Mouse (Mus musculus): ENCODE results near the gene Rprd1b. TPM values are rescaled to one million over a fixed set of nuclear protein-coding genes. Genes with fewer than 3 reads are reported as not detected.

Gene Rprd1b
- polyA plus RNA-seq, 2 experiments: 14.1 to 21.6 TPM

DNA sequence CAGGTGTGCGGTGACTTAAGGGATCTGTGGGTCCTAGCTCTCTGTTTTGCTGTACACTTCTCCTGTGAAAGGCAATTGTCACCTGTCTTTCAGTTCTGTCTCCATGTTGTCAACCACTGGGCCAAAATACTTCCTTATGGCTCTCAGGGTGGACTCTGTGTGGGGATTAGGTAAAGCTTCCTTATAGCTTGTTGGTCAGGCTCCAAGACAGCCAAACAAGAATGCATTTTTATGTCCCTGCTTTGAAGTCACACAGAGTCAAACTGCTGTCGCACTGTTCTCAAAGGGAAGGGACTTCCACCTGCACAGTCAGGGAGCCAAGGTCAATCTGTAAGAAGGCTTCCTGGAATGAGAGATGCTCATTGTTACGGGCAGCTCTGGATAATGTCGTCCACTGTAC lies 149.8 kb downstream of the Rprd1b start:
- WGBS (ENCODE audit: insufficient replicate concordance): 75% methylated on average over 4 of the region's 4 CpGs
- no peak for ATAC-seq (ENCODE audit: insufficient read depth)
- no peak overlapping the region for H3K9ac ChIP-seq (replicated peaks)
- H3K4me1 ChIP-seq (replicated peaks; ENCODE audit: control insufficient read depth in 2 of 2, insufficient read depth in 2 of 2, low read length in 1 of 2): peaks cover 0 to 39% of the 10 kb centered on the region in 2 experiments; a peak in 2 of 4 replicates
- no peak for DNase-seq (ENCODE audit: low read depth in 3 of 3, low spot score in 3 of 3)
- H3K4me2 ChIP-seq (ENCODE audit: low read depth): no peak overlapping the region
- no peak overlapping the region for H3K27ac ChIP-seq
- no peak overlapping the region for H3K4me3 ChIP-seq (ENCODE audit: insufficient read depth in 1 of 2, low read depth in 2 of 2, low read length in 2 of 2)
- H3K27me3 ChIP-seq (ENCODE audit: control insufficient read depth, insufficient read depth, low read length): no peaks in the 10 kb centered on the region; the same call in 1 of the 2 replicates
- no peak for TF ChIP-seq CTCF (IDR thresholded peaks at IDR 0.05; ENCODE audit: low read depth)
- TF ChIP-seq EP300 (IDR thresholded peaks at IDR 0.05; ENCODE audit: low read depth): no peak
- H3K36me3 ChIP-seq (replicated peaks; ENCODE audit: control insufficient read depth, insufficient read depth, low read depth): no peaks in the 10 kb centered on the region
- H3K9me3 ChIP-seq (ENCODE audit: control insufficient read depth, low read length): no peaks in the 10 kb centered on the region

DNA sequence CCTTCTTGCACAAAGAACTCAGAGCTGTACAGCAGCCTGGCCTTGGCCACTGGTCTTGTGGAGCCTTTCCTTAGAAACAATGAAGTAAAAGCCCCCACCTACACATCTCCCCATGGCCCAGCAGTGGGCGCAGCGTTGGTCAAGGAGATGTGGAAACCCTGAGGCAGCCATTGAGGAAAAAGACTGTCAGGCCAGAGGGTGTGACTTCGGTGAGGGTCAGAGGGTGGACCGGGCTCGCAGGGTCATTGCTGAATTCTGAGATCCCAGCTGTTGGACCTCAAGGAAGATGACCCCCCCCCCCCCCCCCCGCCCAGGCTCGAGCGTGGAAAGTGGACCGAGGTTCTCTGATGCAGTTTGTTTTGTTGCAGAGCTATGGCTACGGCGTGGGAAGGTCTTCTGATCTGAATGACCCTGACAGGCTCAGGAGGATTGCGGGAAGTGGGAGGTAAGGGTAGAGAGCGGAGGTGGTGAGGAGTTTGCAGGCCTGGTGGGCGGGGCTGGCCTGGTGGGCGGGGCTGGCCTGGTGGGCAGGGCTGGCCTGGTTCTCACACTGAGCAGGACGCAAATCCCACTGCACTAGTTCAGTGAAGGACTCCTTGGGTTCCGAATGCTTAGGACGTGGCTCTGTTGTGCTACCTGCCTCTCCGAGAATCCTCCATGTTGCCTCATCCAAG lies 150.5 kb downstream of the Rprd1b start:
- no peak for DNase-seq (ENCODE audit: low read depth in 3 of 3, low spot score in 3 of 3)

DNA sequence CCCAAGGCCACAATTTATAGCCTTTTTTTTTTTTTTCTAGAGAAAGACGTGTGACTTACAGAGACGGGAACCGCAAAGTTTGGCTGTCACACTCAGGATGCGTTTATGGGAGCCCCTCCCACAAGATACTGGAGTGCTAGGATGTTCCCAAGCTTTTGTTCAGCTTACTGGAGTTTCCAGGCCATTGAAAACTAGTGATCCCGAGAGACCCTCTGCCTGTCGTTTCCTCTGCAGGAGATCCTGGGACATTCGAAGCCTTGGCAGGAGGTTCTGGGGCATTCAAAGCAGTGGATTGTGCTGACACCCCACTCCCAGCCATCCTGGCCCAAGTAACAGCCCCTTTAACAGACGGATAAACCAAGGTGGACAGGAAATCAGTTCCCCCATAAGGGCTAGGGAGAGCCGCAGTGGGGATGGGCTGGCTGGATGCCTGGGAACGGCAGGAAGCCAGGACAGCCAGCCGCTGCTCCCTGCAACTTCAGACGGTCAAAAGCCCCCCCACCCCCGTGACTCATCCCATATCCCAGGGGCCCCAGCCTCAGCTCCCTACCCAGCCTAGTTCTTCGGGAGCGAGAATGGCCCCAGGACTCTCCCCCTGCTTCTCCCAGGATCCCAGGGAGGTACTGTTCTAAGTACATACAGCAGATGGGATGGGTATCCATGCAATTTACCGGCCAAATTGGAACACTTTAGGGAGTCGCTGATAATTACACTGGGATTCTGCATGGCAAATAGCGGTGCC lies 151.2 kb downstream of the Rprd1b start:
- ATAC-seq (ENCODE audit: insufficient read depth): no peak
- no peak overlapping the region for H3K9ac ChIP-seq (replicated peaks)
- H3K36me3 ChIP-seq (replicated peaks; ENCODE audit: control insufficient read depth, insufficient read depth, low read depth): no peaks in the 10 kb centered on the region
- no peak for DNase-seq (ENCODE audit: low read depth in 3 of 3, low spot score in 3 of 3)
- WGBS (ENCODE audit: insufficient replicate concordance): 29% methylated on average over 18 of the region's 18 CpGs
- H3K27me3 ChIP-seq (ENCODE audit: control insufficient read depth, insufficient read depth, low read length): no peaks in the 10 kb centered on the region; the same call in 1 of the 2 replicates
- no peaks in the 10 kb centered on the region for H3K9me3 ChIP-seq (ENCODE audit: control insufficient read depth, low read length)
- H3K4me2 ChIP-seq (ENCODE audit: low read depth): peak overlapping the region; percentile 59
- H3K4me1 ChIP-seq (replicated peaks; ENCODE audit: control insufficient read depth in 2 of 2, insufficient read depth in 2 of 2, low read length in 1 of 2): peaks cover 0 to 35% of the 10 kb centered on the region in 2 experiments; a peak in 2 of 4 replicates
- no peak overlapping the region for H3K27ac ChIP-seq
- TF ChIP-seq CTCF (IDR thresholded peaks at IDR 0.05; ENCODE audit: low read depth): no peak
- no peak for TF ChIP-seq EP300 (IDR thresholded peaks at IDR 0.05; ENCODE audit: low read depth)
- H3K4me3 ChIP-seq (ENCODE audit: insufficient read depth in 1 of 2, low read depth in 2 of 2, low read length in 2 of 2): peak overlapping the region; percentile 26 to 44; a peak in 3 of 4 replicates

More for the DNA sequence above, 150.5 kb downstream of the Rprd1b start:
- Histone ChIP-seq H3K4me3 (ENCODE audit: insufficient read depth in 1 of 2, low read depth in 2 of 2, low read length in 2 of 2) (peak overlapping the region; percentile 26 to 44; a peak in 3 of 4 replicates), H3K9ac (replicated peaks) (no peak overlapping the region), H3K4me2 (ENCODE audit: low read depth) (peak overlapping the region; percentile 59), H3K27ac (no peak overlapping the region), H3K27me3 (ENCODE audit: control insufficient read depth, insufficient read depth, low read length) (no peaks in the 10 kb centered on the region; the same call in 1 of the 2 replicates), H3K9me3 (ENCODE audit: control insufficient read depth, low read length) (no peaks in the 10 kb centered on the region), H3K36me3 (replicated peaks; ENCODE audit: control insufficient read depth, insufficient read depth, low read depth) (no peaks in the 10 kb centered on the region), H3K4me1 (replicated peaks; ENCODE audit: control insufficient read depth in 2 of 2, insufficient read depth in 2 of 2, low read length in 1 of 2) (peaks cover 0 to 39% of the 10 kb centered on the region in 2 experiments; a peak in 2 of 4 replicates)
- 11% methylated on average over 15 of the region's 19 CpGs for WGBS (ENCODE audit: insufficient replicate concordance)
- peak; percentile 47 for ATAC-seq (ENCODE audit: insufficient read depth)
- TF ChIP-seq EP300 (IDR thresholded peaks at IDR 0.05; ENCODE audit: low read depth): no peak
- TF ChIP-seq CTCF (IDR thresholded peaks at IDR 0.05; ENCODE audit: low read depth): no peak

DNA sequence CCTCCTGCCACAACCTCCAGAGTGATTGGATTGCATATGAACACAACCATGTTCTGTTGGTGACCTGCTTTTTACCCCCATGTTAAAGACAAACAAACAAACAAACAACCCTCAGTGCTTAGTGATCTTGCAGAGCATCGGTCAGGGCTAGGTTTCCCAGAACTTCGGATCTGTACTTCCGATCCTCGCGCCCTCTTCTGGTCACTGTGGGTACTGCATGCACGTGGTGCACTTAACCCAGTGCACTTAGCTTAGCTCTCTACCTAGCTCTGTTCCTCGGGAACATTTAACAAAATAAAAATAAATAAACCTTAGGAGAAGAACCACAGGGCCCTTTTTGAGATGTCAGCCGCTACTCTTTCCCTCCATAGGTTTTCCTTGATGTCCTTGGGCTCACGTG lies 152.5 kb downstream of the Rprd1b start:
- Histone ChIP-seq H3K4me2 (ENCODE audit: low read depth) (no peak overlapping the region), H3K27me3 (ENCODE audit: control insufficient read depth, insufficient read depth, low read length) (no peaks in the 10 kb centered on the region), H3K4me1 (replicated peaks; ENCODE audit: control insufficient read depth in 2 of 2, insufficient read depth in 2 of 2, low read length in 1 of 2) (peaks cover 0 to 24% of the 10 kb centered on the region in 2 experiments; a peak in 2 of 4 replicates), H3K27ac (no peak overlapping the region), H3K36me3 (replicated peaks; ENCODE audit: control insufficient read depth, insufficient read depth, low read depth) (no peaks in the 10 kb centered on the region), H3K9me3 (ENCODE audit: control insufficient read depth, low read length) (no peaks in the 10 kb centered on the region), H3K4me3 (ENCODE audit: insufficient read depth in 1 of 2, low read depth in 2 of 2, low read length in 2 of 2) (no peak overlapping the region), H3K9ac (replicated peaks) (no peak overlapping the region)
- DNase-seq (ENCODE audit: low read depth in 3 of 3, low spot score in 3 of 3) (no peak), ATAC-seq (ENCODE audit: insufficient read depth) (no peak)
- TF ChIP-seq CTCF (IDR thresholded peaks at IDR 0.05; ENCODE audit: low read depth): peak; percentile 94
- no peak for TF ChIP-seq EP300 (IDR thresholded peaks at IDR 0.05; ENCODE audit: low read depth)
- 28% methylated on average over 9 of the region's 9 CpGs for WGBS (ENCODE audit: insufficient replicate concordance)

Other genes with a start within 250 kb of the Rprd1b start
- gene Vstm2l, start 113.8 kb upstream of the Rprd1b start, polyA plus RNA-seq (2012; rRNA removed): 0.06 and 0.13 TPM in 2 replicates
- gene Vstm2l, start 113.8 kb upstream of the Rprd1b start, polyA plus RNA-seq (2014; fragmentation: Nextera tagmentation; extraction: Ambion mirVana): not detected in 2 replicates
- 9.3 and 11.1 TPM in 2 replicates for gene Tti1, start 64 bp upstream of the Rprd1b start, polyA plus RNA-seq (2012; rRNA removed)
- 11.3 and 12.4 TPM in 2 replicates for gene Tti1, start 64 bp upstream of the Rprd1b start, polyA plus RNA-seq (2014; fragmentation: Nextera tagmentation; extraction: Ambion mirVana)
- 41.9 and 44.6 TPM in 2 replicates for gene Tgm2, start 117.9 kb downstream of the Rprd1b start, polyA plus RNA-seq (2012; rRNA removed)
- gene Tgm2, start 117.9 kb downstream of the Rprd1b start, polyA plus RNA-seq (2014; fragmentation: Nextera tagmentation; extraction: Ambion mirVana): 34.6 and 37.7 TPM in 2 replicates
- 0.33 and 0.34 TPM in 2 replicates for gene D630003M21Rik, start 200.7 kb downstream of the Rprd1b start, polyA plus RNA-seq (2012; rRNA removed)
- 0.24 and 0.52 TPM in 2 replicates for gene D630003M21Rik, start 200.7 kb downstream of the Rprd1b start, polyA plus RNA-seq (2014; fragmentation: Nextera tagmentation; extraction: Ambion mirVana)
- not detected in 2 replicates for gene Bpi, start 229.6 kb downstream of the Rprd1b start, polyA plus RNA-seq (2012; rRNA removed)
- not detected in 2 replicates for gene Bpi, start 229.6 kb downstream of the Rprd1b start, polyA plus RNA-seq (2014; fragmentation: Nextera tagmentation; extraction: Ambion mirVana)

Measured in liver, embryonic 14.5 days (tissue).